Mouse (Mus musculus) right cerebral cortex, postnatal 25 days (tissue): Measurements from ENCODE around the gene 4930539E08Rik.

Experiments
- DNase-seq: peaks from one replicate; pipeline ENCODE4 v3.0.0; 2022

The 4930539E08Rik gene

GRCm38 (mm10) chr17:28894050-28894767 is 20.9 kb downstream of the 4930539E08Rik start:
- DNase-seq, result no peak

GRCm38 (mm10) chr17:28886266-28886665 is 28.9 kb downstream of the 4930539E08Rik start:
- DNase-seq, result no peak

GRCm38 (mm10) chr17:28885231-28885630 is 29.9 kb downstream of the 4930539E08Rik start:
- DNase-seq, result no peak

- no peak for DNase-seq
Measured at GRCm38 (mm10) chr17:28883941-28884516, 31.1 kb downstream of the 4930539E08Rik start.

- no peak for DNase-seq
Measured at GRCm38 (mm10) chr17:28882810-28883209, 32.3 kb downstream of the 4930539E08Rik start.

- peak; percentile 50 for DNase-seq
Measured at GRCm38 (mm10) chr17:28882316-28882715, 32.8 kb downstream of the 4930539E08Rik start.

GRCm38 (mm10) chr17:28879931-28880391 is 35.2 kb downstream of the 4930539E08Rik start:
- peak; percentile 72 for DNase-seq

- DNase-seq, result no peak
Measured at GRCm38 (mm10) chr17:28876821-28877220, 38.3 kb downstream of the 4930539E08Rik start.

- DNase-seq, result no peak
Measured at GRCm38 (mm10) chr17:28876331-28876730, 38.8 kb downstream of the 4930539E08Rik start.

GRCm38 (mm10) chr17:28875316-28875715 is 39.8 kb downstream of the 4930539E08Rik start:
- peak; percentile 78 for DNase-seq

- DNase-seq, result no peak
Measured at GRCm38 (mm10) chr17:28874825-28875224, 40.3 kb downstream of the 4930539E08Rik start.

- peak; percentile 33 for DNase-seq
Measured at GRCm38 (mm10) chr17:28874216-28874615, 40.9 kb downstream of the 4930539E08Rik start.

GRCm38 (mm10) chr17:28872322-28872721 is 42.8 kb downstream of the 4930539E08Rik start:
- DNase-seq, result no peak

GRCm38 (mm10) chr17:28871831-28872230 is 43.3 kb downstream of the 4930539E08Rik start:
- DNase-seq, result no peak

GRCm38 (mm10) chr17:28870435-28870834 is 44.7 kb downstream of the 4930539E08Rik start:
- DNase-seq, result no peak

- DNase-seq, result peak; percentile 81
Measured at GRCm38 (mm10) chr17:28869412-28870110, 45.6 kb downstream of the 4930539E08Rik start.

GRCm38 (mm10) chr17:28867381-28867780 is 47.7 kb downstream of the 4930539E08Rik start:
- DNase-seq, result no peak

GRCm38 (mm10) chr17:28866921-28867320 is 48.2 kb downstream of the 4930539E08Rik start:
- no peak for DNase-seq

GRCm38 (mm10) chr17:28864464-28864863 is 50.7 kb downstream of the 4930539E08Rik start:
- no peak for DNase-seq

GRCm38 (mm10) chr17:28863926-28864325 is 51.2 kb downstream of the 4930539E08Rik start:
- DNase-seq, result no peak

- no peak for DNase-seq
Measured at GRCm38 (mm10) chr17:28858205-28858604, 56.9 kb downstream of the 4930539E08Rik start, which contains the start of gene Pnpla1. Pnpla1 (plus strand) TSS chr17:28858411.

- no peak for DNase-seq
Measured at GRCm38 (mm10) chr17:28856030-28856429, 59.1 kb downstream of the 4930539E08Rik start.

- DNase-seq, result no peak
Measured at GRCm38 (mm10) chr17:28855166-28855885, 59.8 kb downstream of the 4930539E08Rik start.
